Mouse (Mus musculus) limb, embryonic 11.5 days (tissue): ENCODE data around the gene Gm20765. TPM values are rescaled to one million over a fixed set of nuclear protein-coding genes. Genes with fewer than 3 reads are reported as not detected.

Experiments
- ATAC-seq: fragments of 200-750 bp; cut with Nextera tagmentation; 2 replicates; pipeline ENCODE4 v1.8.0; 2017; ENCODE audit warnings: low read depth; ENCODE audit not compliant: insufficient number of reproducible peaks, low FRiP score, low TSS enrichment
- DNase-seq: peaks from one replicate; pipeline ENCODE4 v3.0.0-alpha.2; 2015; ENCODE audit warnings: low spot score
- H3K27ac ChIP-seq: fragments of 300-500 bp; sonication (generic); replicated peaks from 2 replicates; pipeline ENCODE4 v1.5.1; 2014; ENCODE audit warnings: low read depth, mild to moderate bottlenecking, low read length
- H3K27me3 ChIP-seq: fragments of 300-500 bp; sonication (generic); 2 replicates; pipeline ENCODE4 v1.6.1; 2014; ENCODE audit warnings: mild to moderate bottlenecking, low read length, mixed read lengths; ENCODE audit not compliant: control insufficient read depth, insufficient read depth
- H3K36me3 ChIP-seq: fragments of 300-500 bp; sonication (generic); 2 replicates; pipeline ENCODE4 v1.6.1; 2014; ENCODE audit warnings: mild to moderate bottlenecking, low read length, moderate library complexity, mixed read lengths; ENCODE audit not compliant: control insufficient read depth, insufficient read depth
- H3K4me1 ChIP-seq: fragments of 300-500 bp; sonication (generic); 2 replicates; pipeline ENCODE4 v1.6.1; 2014; ENCODE audit warnings: low read length, mixed read lengths; ENCODE audit not compliant: control insufficient read depth, insufficient read depth
- H3K4me2 ChIP-seq: fragments of 300-500 bp; sonication (generic); 2 replicates; pipeline ENCODE4 v1.6.1; 2014; ENCODE audit warnings: low read depth, mild to moderate bottlenecking, moderate library complexity; ENCODE audit not compliant: severe bottlenecking
- H3K4me3 ChIP-seq: fragments of 300-500 bp; sonication (generic); 2 replicates; pipeline ENCODE4 v1.5.1; 2014; ENCODE audit warnings: low read depth, low read length
- H3K9ac ChIP-seq: fragments of 300-500 bp; sonication (generic); 2 replicates; pipeline ENCODE4 v1.6.1; 2014; ENCODE audit warnings: mild to moderate bottlenecking, low read length
- H3K9me3 ChIP-seq: fragments of 300-500 bp; sonication (generic); 2 replicates; pipeline ENCODE4 v1.6.1; 2016; ENCODE audit warnings: low read length; ENCODE audit not compliant: control insufficient read depth
- WGBS: fragments of 180-500 bp; shearing (Covaris S2); extraction: QIAGEN DNeasy Blood & Tissue Kit; methylation state at CpG from one replicate; pipeline ENCODE4 v1.1.7; 2014; 5-methylcytosine and 5-hydroxymethylcytosine counted together
- polyA plus RNA-seq: library from polyadenylated mRNA; unstranded; fragments of >200 nt; fragmentation: Nextera tagmentation; extraction: Ambion mirVana; gene quantifications from 2 replicates; pipeline ENCODE4 v1.2.1, GENCODE M21; 2014

Gene Gm20765
- polyA plus RNA-seq, 1 experiment from 2014 or later = not detected

DNA sequence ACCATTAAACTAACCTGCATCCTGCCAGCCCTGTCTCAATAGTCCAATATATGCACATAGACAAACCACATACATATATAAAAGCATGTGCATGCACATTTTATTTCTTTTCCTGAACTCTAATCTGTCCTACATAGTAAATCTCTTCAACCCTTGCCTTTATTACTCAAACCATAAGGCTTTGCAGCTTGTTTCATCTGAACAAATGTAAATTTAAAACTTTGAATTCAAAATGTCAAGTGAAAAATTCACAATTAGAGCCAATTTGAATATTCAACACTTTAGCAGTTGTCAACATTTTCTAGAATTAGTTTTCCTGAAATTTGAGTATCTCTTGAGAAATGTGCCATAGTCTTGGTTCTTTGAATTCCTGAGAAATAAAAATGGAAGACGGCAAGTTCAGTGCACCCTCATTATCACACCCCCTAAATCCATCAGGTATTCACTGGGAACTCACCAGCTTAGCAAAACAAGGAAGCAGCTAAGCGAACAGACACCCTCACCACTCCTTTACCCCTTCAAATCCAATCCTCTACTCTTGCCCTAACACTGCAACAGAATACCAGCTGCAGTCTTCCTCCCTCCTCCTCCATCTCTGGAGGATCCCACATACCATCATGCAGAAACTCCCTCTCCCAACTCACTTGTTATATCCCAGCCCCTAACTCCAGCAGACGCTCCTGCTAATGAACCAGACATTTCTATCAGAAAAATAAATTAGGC, 25.1 kb downstream of the Gm20765 start:
- Histone ChIP-seq H3K27me3 (no peaks in the 10 kb centered on the region), H3K4me3 (no peak overlapping the region), H3K4me2 (no peak overlapping the region), H3K9ac (no peak overlapping the region), H3K36me3 (no peaks in the 10 kb centered on the region), H3K9me3 (no peaks in the 10 kb centered on the region), H3K27ac (no peak overlapping the region), H3K4me1 (no peaks in the 10 kb centered on the region)
- DNase-seq (no peak), ATAC-seq (no peak)
- WGBS = 58% methylated on average over 3 of the region's 3 CpGs

DNA sequence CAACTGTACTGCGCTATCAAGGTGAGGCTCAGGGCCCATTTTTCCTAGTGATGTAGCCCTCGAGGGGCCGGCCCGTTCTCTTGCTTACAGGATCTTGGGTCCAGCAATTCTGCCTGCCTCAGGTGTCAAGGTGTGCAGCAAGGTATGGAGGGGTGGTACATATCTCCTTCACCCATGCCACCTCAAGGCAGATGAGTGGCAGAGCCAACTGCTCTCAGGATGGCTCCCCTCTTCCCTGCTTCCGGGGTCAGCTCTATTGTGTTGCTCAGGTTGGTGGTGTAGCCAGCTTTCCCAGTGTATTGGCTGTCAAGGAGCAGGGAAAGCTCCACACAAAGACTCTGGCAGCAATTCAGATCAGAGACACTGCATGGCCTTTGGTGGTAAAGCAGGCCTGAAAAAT, 29.2 kb downstream of the Gm20765 start:
- Histone ChIP-seq H3K36me3 (no peaks in the 10 kb centered on the region), H3K9me3 (no peaks in the 10 kb centered on the region), H3K4me3 (no peak overlapping the region), H3K9ac (no peak overlapping the region), H3K4me2 (no peak overlapping the region), H3K27ac (no peak overlapping the region), H3K4me1 (no peaks in the 10 kb centered on the region), H3K27me3 (no peaks in the 10 kb centered on the region)
- ATAC-seq = no peak
- DNase-seq = no peak
- WGBS = 87% methylated on average over 5 of the region's 5 CpGs

DNA sequence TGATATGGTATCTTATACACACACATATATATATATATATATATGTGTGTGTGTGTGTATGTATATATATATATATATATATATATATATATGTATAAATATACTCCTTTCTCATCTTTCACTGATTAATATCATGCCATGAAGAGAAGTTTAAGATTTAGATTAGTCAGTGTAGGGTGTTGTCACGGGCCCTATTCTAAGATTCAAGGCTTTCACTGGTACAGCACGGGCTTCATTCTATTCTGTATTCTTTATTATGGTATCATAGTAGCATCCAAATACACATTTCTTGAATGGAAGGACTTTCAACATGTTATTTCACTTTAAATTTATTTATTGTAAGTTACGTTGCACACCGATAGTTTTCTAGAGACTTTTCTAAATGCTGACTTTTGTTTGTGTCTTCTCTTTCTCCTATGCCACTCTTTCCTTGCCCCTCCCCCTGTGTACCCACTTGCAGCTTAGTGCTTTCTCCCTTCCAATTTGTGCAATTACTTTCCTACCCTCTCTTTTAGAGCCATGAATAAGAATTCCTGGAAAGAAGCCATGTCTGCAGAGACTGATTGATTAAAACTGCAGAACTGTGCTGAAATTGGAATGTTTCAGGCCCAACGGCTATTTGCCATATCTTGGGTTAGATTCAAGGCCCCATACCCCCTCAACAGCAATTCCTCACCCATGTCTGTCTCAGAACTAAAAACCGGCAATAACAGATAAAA, 35.1 kb downstream of the Gm20765 start:
- Histone ChIP-seq H3K36me3 (no peaks in the 10 kb centered on the region), H3K27me3 (no peaks in the 10 kb centered on the region), H3K4me3 (no peak overlapping the region), H3K27ac (no peak overlapping the region), H3K9me3 (no peaks in the 10 kb centered on the region), H3K4me1 (no peaks in the 10 kb centered on the region), H3K9ac (no peak overlapping the region), H3K4me2 (no peak overlapping the region)
- 91% methylated on average over 6 of the region's 6 CpGs for WGBS
- DNase-seq (no peak), ATAC-seq (no peak)

Other genes starting within 250 kb of the Gm20765 start
- not detected in 2 replicates for gene Gm21293, start 42.5 kb upstream of the Gm20765 start, polyA plus RNA-seq
- not detected in 2 replicates for gene Gm6763, start 34.0 kb upstream of the Gm20765 start, polyA plus RNA-seq
- not detected in 2 replicates for gene Gm8764, start 25.5 kb upstream of the Gm20765 start, polyA plus RNA-seq
- not detected in 2 replicates for gene Gm21304, start 17.0 kb upstream of the Gm20765 start, polyA plus RNA-seq
- gene Gm21312, start 8.5 kb upstream of the Gm20765 start, polyA plus RNA-seq = not detected in 2 replicates
- gene Gm4340, start 8.5 kb downstream of the Gm20765 start, polyA plus RNA-seq = not detected in 2 replicates